Mouse (Mus musculus) liver, embryonic 12.5 days (tissue): ENCODE results near the gene Lrrc10. TPM values are rescaled to one million over a fixed set of nuclear protein-coding genes. Genes with fewer than 3 reads are reported as not detected.
"Not testable (repeated sequence)": the region's sequence is repeated elsewhere in the genome, so short reads cannot be mapped to it uniquely, and the experiment has no call there.

ENCODE experiments used
- ATAC-seq: fragments of 200-750 bp; cut with Nextera tagmentation; 2 replicates; pipeline ENCODE4 v1.8.0; 2017; ENCODE audit warnings: moderate number of reproducible peaks, mild to moderate bottlenecking, moderate library complexity
- H3K27ac ChIP-seq: fragments of 300-500 bp; sonication (generic); 2 replicates; pipeline ENCODE4 v1.5.1; 2016; ENCODE audit warnings: mild to moderate bottlenecking
- H3K27me3 ChIP-seq: fragments of 300-500 bp; sonication (generic); replicated peaks from 2 replicates; pipeline ENCODE4 v1.6.1; 2016; ENCODE audit warnings: mild to moderate bottlenecking, moderate library complexity
- H3K36me3 ChIP-seq: fragments of 300-500 bp; sonication (generic); 2 replicates; pipeline ENCODE4 v1.6.1; 2016; ENCODE audit warnings: mild to moderate bottlenecking, moderate library complexity
- H3K4me1 ChIP-seq: fragments of 300-500 bp; sonication (generic); 2 replicates; pipeline ENCODE4 v1.6.1; 2016
- H3K4me2 ChIP-seq: fragments of 300-500 bp; sonication (generic); 2 replicates; pipeline ENCODE4 v1.6.1; 2016; ENCODE audit warnings: mild to moderate bottlenecking, moderate library complexity
- H3K4me3 ChIP-seq: fragments of 300-500 bp; sonication (generic); 2 replicates; pipeline ENCODE4 v1.5.1; 2016; ENCODE audit warnings: mild to moderate bottlenecking, moderate library complexity
- H3K9ac ChIP-seq: fragments of 300-500 bp; sonication (generic); 2 replicates; pipeline ENCODE4 v1.6.1; 2016; ENCODE audit warnings: mild to moderate bottlenecking, moderate library complexity
- H3K9me3 ChIP-seq: fragments of 300-500 bp; sonication (generic); replicated peaks from 2 replicates; pipeline ENCODE4 v1.6.1; 2016; ENCODE audit warnings: mild to moderate bottlenecking, moderate library complexity
- WGBS: fragments of 180-500 bp; shearing (Covaris S2); methylation state at CpG from one replicate; pipeline ENCODE4 v1.1.7; 2016; ENCODE audit not compliant: insufficient replicate concordance; 5-methylcytosine and 5-hydroxymethylcytosine counted together
- polyA plus RNA-seq: library from polyadenylated mRNA; unstranded; fragments of >200 nt; fragmentation: Nextera tagmentation; extraction: Ambion mirVana; gene quantifications from 2 replicates; pipeline ENCODE4 v1.2.1, GENCODE M21; 2016

Gene Lrrc10
- polyA plus RNA-seq, 1 experiment from 2014 or later, result not detected

- 67% methylated on average over 7 of the region's 7 CpGs for WGBS
- H3K4me1 ChIP-seq, result no peaks in the 10 kb centered on the region
- no peak overlapping the region for H3K27ac ChIP-seq
- no peak overlapping the region for H3K4me2 ChIP-seq
- H3K9me3 ChIP-seq, result peaks cover 8% of the 10 kb centered on the region
- peaks cover 21% of the 10 kb centered on the region for H3K27me3 ChIP-seq
- no peak overlapping the region for H3K4me3 ChIP-seq
- H3K36me3 ChIP-seq, result no peaks in the 10 kb centered on the region
- H3K9ac ChIP-seq, result no peak overlapping the region
- no peak for ATAC-seq
These were observed 26.8 kb upstream of the Lrrc10 start for GRCm38 (mm10) chr10:117018281-117018840.

GRCm38 (mm10) chr10:117021020-117021754 lies 24.0 kb upstream of the Lrrc10 start:
- Histone ChIP-seq H3K4me3 (no peak overlapping the region), H3K4me1 (no peaks in the 10 kb centered on the region), H3K9me3 (peaks cover 8% of the 10 kb centered on the region), H3K36me3 (no peaks in the 10 kb centered on the region), H3K27me3 (peaks cover 47% of the 10 kb centered on the region), H3K27ac (no peak overlapping the region), H3K9ac (no peak overlapping the region), H3K4me2 (no peak overlapping the region)
- 47% methylated on average over 21 of the region's 21 CpGs for WGBS
- no peak for ATAC-seq

GRCm38 (mm10) chr10:117023693-117024092 lies 21.4 kb upstream of the Lrrc10 start:
- Histone ChIP-seq H3K4me1 (no peaks in the 10 kb centered on the region), H3K4me3 (no peak overlapping the region; the same call in 1 of the 2 replicates), H3K36me3 (no peaks in the 10 kb centered on the region), H3K9ac (no peak overlapping the region), H3K27ac (no peak overlapping the region), H3K4me2 (peak overlapping the region; percentile 45), H3K27me3 (peaks cover 62% of the 10 kb centered on the region), H3K9me3 (no peaks in the 10 kb centered on the region)
- ATAC-seq, result no peak
- WGBS, result 29% methylated on average over 16 of the region's 16 CpGs

GRCm38 (mm10) chr10:117025776-117026175 lies 19.4 kb upstream of the Lrrc10 start:
- not testable (repeated sequence) for ATAC-seq

GRCm38 (mm10) chr10:117026176-117026575 lies 19.0 kb upstream of the Lrrc10 start:
- H3K4me1 ChIP-seq, result no peaks in the 10 kb centered on the region
- H3K27me3 ChIP-seq, result peaks cover 65% of the 10 kb centered on the region
- no peak overlapping the region for H3K9ac ChIP-seq
- H3K9me3 ChIP-seq, result no peaks in the 10 kb centered on the region
- H3K4me3 ChIP-seq, result no peak overlapping the region
- H3K36me3 ChIP-seq, result no peaks in the 10 kb centered on the region
- WGBS, result 70% methylated on average over 8 of the region's 8 CpGs
- H3K4me2 ChIP-seq, result no peak overlapping the region
- no peak for ATAC-seq
- H3K27ac ChIP-seq, result no peak overlapping the region

More at GRCm38 (mm10) chr10:117025776-117026175, 19.4 kb upstream of the Lrrc10 start:
- not testable (repeated sequence) for H3K4me3 ChIP-seq, H3K9ac ChIP-seq, H3K9me3 ChIP-seq, H3K36me3 ChIP-seq, H3K4me1 ChIP-seq, H3K27ac ChIP-seq, H3K4me2 ChIP-seq
- peaks cover 67% of the 10 kb centered on the region for H3K27me3 ChIP-seq

GRCm38 (mm10) chr10:117031160-117031559 lies 14.0 kb upstream of the Lrrc10 start:
- Histone ChIP-seq H3K4me2 (no peak overlapping the region), H3K9ac (no peak overlapping the region), H3K27me3 (peaks cover 20% of the 10 kb centered on the region), H3K4me3 (no peak overlapping the region), H3K36me3 (no peaks in the 10 kb centered on the region), H3K4me1 (no peaks in the 10 kb centered on the region), H3K9me3 (no peaks in the 10 kb centered on the region), H3K27ac (no peak overlapping the region)
- ATAC-seq, result no peak
- WGBS, result 80% methylated on average over 3 of the region's 3 CpGs

GRCm38 (mm10) chr10:117033785-117034184 lies 11.4 kb upstream of the Lrrc10 start:
- Histone ChIP-seq H3K9me3 (no peaks in the 10 kb centered on the region), H3K27ac (no peak overlapping the region), H3K36me3 (no peaks in the 10 kb centered on the region), H3K4me1 (no peaks in the 10 kb centered on the region), H3K4me2 (no peak overlapping the region), H3K9ac (no peak overlapping the region), H3K4me3 (no peak overlapping the region), H3K27me3 (0 out of 2 replicates have a peak, but pooled peaks cover 6% of the 10 kb centered on the region)
- 16% methylated on average over 8 of the region's 8 CpGs for WGBS
- no peak for ATAC-seq

- no peak for ATAC-seq
- H3K4me3 ChIP-seq, result no peak overlapping the region
- no peak overlapping the region for H3K9ac ChIP-seq
- WGBS, result 64% methylated on average over 6 of the region's 6 CpGs
- peaks cover 13% of the 10 kb centered on the region for H3K4me1 ChIP-seq
- no peak overlapping the region for H3K4me2 ChIP-seq
- H3K36me3 ChIP-seq, result no peaks in the 10 kb centered on the region
- peaks cover 3% of the 10 kb centered on the region for H3K27me3 ChIP-seq
- no peaks in the 10 kb centered on the region for H3K9me3 ChIP-seq
- no peak overlapping the region for H3K27ac ChIP-seq
These were observed 4.8 kb upstream of the Lrrc10 start for GRCm38 (mm10) chr10:117040355-117040754.

- Histone ChIP-seq H3K4me3 (no peak overlapping the region), H3K9me3 (no peaks in the 10 kb centered on the region), H3K4me2 (no peak overlapping the region), H3K27me3 (peaks cover 15% of the 10 kb centered on the region), H3K9ac (no peak overlapping the region), H3K27ac (no peak overlapping the region), H3K36me3 (no peaks in the 10 kb centered on the region), H3K4me1 (peaks cover 24% of the 10 kb centered on the region)
- WGBS, result 49% methylated on average over 14 of the region's 14 CpGs
- ATAC-seq, result no peak
These were observed 2.8 kb upstream of the Lrrc10 start for GRCm38 (mm10) chr10:117042295-117042694.

GRCm38 (mm10) chr10:117043497-117044166 lies 1.5 kb upstream of the Lrrc10 start:
- Histone ChIP-seq H3K27me3 (peaks cover 15% of the 10 kb centered on the region), H3K4me2 (peak overlapping the region; percentile 59), H3K9ac (peak overlapping the region; percentile 31; the same call in 1 of the 2 replicates), H3K4me1 (peaks cover 24% of the 10 kb centered on the region)
- 32% methylated on average over 16 of the region's 16 CpGs for WGBS
- peak; percentile 62 for ATAC-seq
- not testable (repeated sequence) for H3K4me3 ChIP-seq, H3K36me3 ChIP-seq, H3K9me3 ChIP-seq, H3K27ac ChIP-seq

- ATAC-seq, result no peak
- WGBS, result 82% methylated on average over 4 of the region's 4 CpGs
- Histone ChIP-seq H3K27me3 (peaks cover 15% of the 10 kb centered on the region), H3K4me2 (no peak overlapping the region), H3K4me3 (no peak overlapping the region), H3K36me3 (peaks cover 61% of the 10 kb centered on the region), H3K9me3 (no peaks in the 10 kb centered on the region), H3K27ac (no peak overlapping the region), H3K4me1 (peaks cover 14% of the 10 kb centered on the region), H3K9ac (no peak overlapping the region)
These were observed 4.1 kb downstream of the Lrrc10 start for GRCm38 (mm10) chr10:117049253-117049652.

- Histone ChIP-seq H3K36me3 (peaks cover 69% of the 10 kb centered on the region), H3K4me3 (no peak overlapping the region), H3K27ac (no peak overlapping the region), H3K27me3 (peaks cover 14% of the 10 kb centered on the region), H3K4me1 (peaks cover 13% of the 10 kb centered on the region; the same call in 1 of the 2 replicates), H3K9me3 (no peaks in the 10 kb centered on the region), H3K4me2 (no peak overlapping the region), H3K9ac (no peak overlapping the region)
- WGBS, result 79% methylated on average over 4 of the region's 4 CpGs
- ATAC-seq, result no peak
These were observed 4.9 kb downstream of the Lrrc10 start for GRCm38 (mm10) chr10:117049961-117050597.
